Mouse (Mus musculus) T-cell, adult 66 days (primary cell): ENCODE measurements around the gene Ube2e1. TPM values are rescaled to one million over a fixed set of nuclear protein-coding genes. Genes with fewer than 3 reads are reported as not detected.

Source experiments
- total RNA-seq, 2 experiments: library from RNA; stranded (reverse); gene quantifications; 3 replicates in 1 of 2; 4 replicates in 1 of 2; pipeline ENCODE4 v1.2.4; 2023

The Ube2e1 gene
- total RNA-seq = 10 to 100 TPM; 67.3 to 70.5 TPM

GRCm38 (mm10) chr14:18331693-18332131 is at the start of gene Ube2e1:
TSS of gene Ube2e1 (minus strand) at chr14:18331859.

GRCm38 (mm10) chr14:18270529-18271441 is 60.9 kb downstream of the Ube2e1 start, which contains the start of the genes Nkiras1 and Rpl15:
TSS of gene Nkiras1 (plus strand) at chr14:18271136.
TSS of gene Rpl15 (minus strand) at chr14:18271391.

DNA sequence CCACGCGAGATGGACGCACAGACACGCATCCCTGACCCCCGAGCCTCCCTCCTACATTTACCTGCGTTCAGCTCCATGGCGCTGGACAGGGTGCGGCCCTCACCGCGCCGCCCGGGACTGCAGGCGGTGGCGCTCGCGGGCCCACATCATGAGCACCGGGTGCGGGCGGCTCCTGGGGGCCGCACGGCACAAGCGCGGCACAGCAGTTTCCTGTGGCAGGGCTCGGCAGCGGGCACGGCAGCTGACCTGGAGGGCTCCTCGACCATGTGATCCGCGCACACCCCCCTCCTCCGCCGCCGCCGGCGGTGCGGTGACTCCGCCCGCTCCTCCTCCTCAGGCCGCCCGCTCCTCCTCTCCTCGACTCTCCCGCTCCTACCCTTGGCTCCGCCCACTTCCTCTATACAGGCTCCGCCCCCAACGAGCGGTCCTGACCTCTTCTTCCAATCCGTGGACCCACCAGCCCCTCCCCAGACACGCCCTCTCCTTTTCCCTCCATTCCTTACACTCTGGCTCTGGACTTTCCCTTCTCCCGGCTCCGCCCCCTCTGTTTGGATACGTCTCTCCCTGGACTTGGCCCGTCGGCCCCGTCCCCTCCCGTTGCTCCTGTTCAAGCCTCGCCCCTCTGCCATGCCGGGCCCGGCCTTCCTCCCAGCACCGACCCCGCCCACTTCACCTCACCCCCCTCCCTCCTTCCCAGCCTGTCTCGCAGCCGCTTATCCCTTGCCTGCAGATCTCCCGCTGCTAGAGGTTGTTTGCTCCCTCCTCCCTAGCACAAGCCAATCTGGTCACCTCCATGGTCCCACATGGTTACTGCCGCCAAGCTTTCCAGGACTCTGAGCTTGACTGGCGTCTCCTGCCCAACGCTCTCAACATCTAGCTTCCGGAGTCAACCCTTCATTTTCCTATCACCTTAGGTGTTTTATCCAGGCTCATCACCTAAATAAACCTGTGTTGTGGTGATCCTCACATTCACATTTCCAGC is 92.6 kb downstream of the Ube2e1 start, which contains the start of gene Nr1d2:
Gene Nr1d2 (minus strand): TSS at position 378 of the 982 bp plus-strand sequence.

Other genes with a start within 250 kb of the Ube2e1 start
- 10 to 100 TPM; 69.2 to 95.4 TPM for gene Nr1d2, start 92.7 kb downstream of the Ube2e1 start, total RNA-seq
- 10 to 100 TPM; 20.6 to 22.5 TPM for gene Nkiras1, start 60.7 kb downstream of the Ube2e1 start, total RNA-seq
- 1,000 to 10,000 TPM; 1,956 to 1,964 TPM for gene Rpl15, start 60.5 kb downstream of the Ube2e1 start, total RNA-seq